Comparison of ENCODE assay signal across 29 mouse cellular contexts in genomic region chr19:11604603-11605002, GRCm38 (mm10). TPM values are rescaled to one million over a fixed set of nuclear protein-coding genes. Genes with fewer than 3 reads are reported as not detected.
DNase-seq lines count a peak whose midpoint lies in the region; ATAC-seq lines count a peak whose summit lies in the region.
"Had no signal": no experiment of that assay in that cellular context is flagged by ENCODE, and none has a peak within 500 bp of the region (broad histone marks: within the 10 kb centered on the region; RNA-seq: fewer than 3 reads in every experiment).

Gene Ms4a6d (minus strand): TSS chr19:11604849.

- no peak within 1 kb of the TSS for H3K27ac ChIP-seq in heart, embryonic 10.5 days
- peak within 1 kb of the TSS; percentile 67 for H3K27ac ChIP-seq in brown adipose tissue, adult 24 weeks (replicated peaks; ENCODE audit: low read depth, low read length)
- H3K27ac ChIP-seq: hindbrain, embryonic 12.5 days; kidney, embryonic 15.5 days; liver, embryonic 15.5 days; midbrain, embryonic 13.5 days; neural tube, embryonic 15.5 days; stomach, postnatal 0 days had no signal

- no peak for ATAC-seq in activated CD4-positive, CD25-positive, alpha-beta regulatory T cell, adult 4 months
- ATAC-seq in megakaryocyte, adult 5-6 weeks (ENCODE audit: poor library complexity, severe bottlenecking): peak; percentile 54
- ATAC-seq: forebrain, embryonic 14.5 days; midbrain, embryonic 13.5 days; Patski had no signal

- no peaks in the 10 kb centered on the region for H3K9me3 ChIP-seq in heart, embryonic 10.5 days
- H3K9me3 ChIP-seq: hindbrain, embryonic 12.5 days; kidney, embryonic 15.5 days; liver, embryonic 15.5 days; midbrain, embryonic 13.5 days; neural tube, embryonic 15.5 days had no signal

- no peak within 1 kb of the TSS for H3K4me3 ChIP-seq in heart, embryonic 10.5 days
- peak within 1 kb of the TSS; percentile 37 for H3K4me3 ChIP-seq in brown adipose tissue, adult 24 weeks (ENCODE audit: insufficient read depth, low read depth, low read length)
- H3K4me3 ChIP-seq: hindbrain, embryonic 12.5 days; kidney, embryonic 15.5 days; liver, embryonic 15.5 days; midbrain, embryonic 13.5 days; neural tube, embryonic 15.5 days had no signal

- DNase-seq in heart, adult 11 months: peak; percentile 92
- no peak for DNase-seq in heart, embryonic 10.5 days (ENCODE audit: low spot score)
- DNase-seq in retina, postnatal 1 day: no peak
- no peak for DNase-seq in left cerebral cortex, adult 11 months (ENCODE audit: low spot score)
- DNase-seq in left cerebral cortex, postnatal 14 days (ENCODE audit: low spot score in 2 of 2): no peak
- DNase-seq: adrenal gland, postnatal 14 days; cerebellum, adult 2 months; cerebellum, postnatal 14 days; gastrocnemius, postnatal 36 days; heart, postnatal 36 days; kidney, adult 11 months; kidney, postnatal 25 days; layer of hippocampus, postnatal 36 days; liver; thymus, adult 2 months; thymus, postnatal 36 days had no signal

- H3K4me1 ChIP-seq in heart, embryonic 10.5 days: no peaks in the 10 kb centered on the region
- H3K4me1 ChIP-seq in brown adipose tissue, adult 24 weeks (ENCODE audit: control insufficient read depth, insufficient read depth, insufficient read length, low read length): no peaks in the 10 kb centered on the region
- H3K4me1 ChIP-seq: hindbrain, embryonic 12.5 days; kidney, embryonic 15.5 days; liver, embryonic 15.5 days; midbrain, embryonic 13.5 days; neural tube, embryonic 15.5 days had no signal

- 84% methylated on average over 2 of the region's 2 CpGs for WGBS in heart, embryonic 10.5 days

- intact Hi-C loops in left cerebral cortex, postnatal 14 days (cut with DNase I): loop anchor here (5.0 kb wide), 1 partner anchor 252 kb away; no protein-coding TSS in a partner anchor

- H3K27me3 ChIP-seq in heart, embryonic 10.5 days (ENCODE audit: insufficient read depth, poor library complexity, severe bottlenecking): no peaks in the 10 kb centered on the region
- H3K27me3 ChIP-seq: hindbrain, embryonic 12.5 days; kidney, embryonic 15.5 days; liver, embryonic 15.5 days; midbrain, embryonic 13.5 days; neural tube, embryonic 15.5 days; Patski had no signal

- no peaks in the 10 kb centered on the region for H3K36me3 ChIP-seq in heart, embryonic 10.5 days
- H3K36me3 ChIP-seq: hindbrain, embryonic 12.5 days; kidney, embryonic 15.5 days; liver, embryonic 15.5 days; midbrain, embryonic 13.5 days; neural tube, embryonic 15.5 days had no signal

RNA-seq across cellular contexts. Expression of gene Ms4a6d, which starts in this region (rescaled TPM):
- polyA plus RNA-seq in heart, embryonic 10.5 days (2016; fragmentation: Nextera tagmentation; extraction: Ambion mirVana): 0.41 and 0.48 TPM in 2 replicates
- polyA plus RNA-seq in activated CD4-positive, CD25-positive, alpha-beta regulatory T cell, adult 4 months (2017; shearing (Covaris generic)): 10 to 100 TPM; 14.3 to 14.9 TPM
- polyA plus RNA-seq in brown adipose tissue, adult 24 weeks (2012; ENCODE audit: insufficient read depth, insufficient read length, missing spikeins): 2.8 and 7.0 TPM in 2 replicates
- 62.8 and 76.5 TPM in 2 replicates for total RNA-seq in megakaryocyte, adult 5-6 weeks (2015)
- total RNA-seq in megakaryocyte, adult 5-6 weeks (2017): 42.6 and 51.4 TPM in 2 replicates
- total RNA-seq in left cerebral cortex, postnatal 14 days (2021): under 1 TPM; 0.87 to 0.99 TPM
- total RNA-seq: megakaryocyte-erythroid progenitor cell, adult 5-6 weeks; MEL had no signal

Comparison
In these comparisons a context has a peak if more than half of its experiments do, and no peak if none do; other contexts are left out.
1. RNA of gene Ms4a6d (total RNA-seq): 42.6 to 76.5 TPM in megakaryocyte, adult 5-6 weeks; 0.87 to 0.99 TPM in left cerebral cortex, postnatal 14 days; every median in the first group is over 10 times any median in the second.